Mouse (Mus musculus) limb, embryonic 11.5 days (tissue): ENCODE data around the gene Hspa4l. TPM values are rescaled to one million over a fixed set of nuclear protein-coding genes. Genes with fewer than 3 reads are reported as not detected.
"Not testable (repeated sequence)": the region's sequence is repeated elsewhere in the genome, so short reads cannot be mapped to it uniquely, and the experiment has no call there.

Experiments
- ATAC-seq: fragments of 200-750 bp; cut with Nextera tagmentation; 2 replicates; pipeline ENCODE4 v1.8.0; 2017; ENCODE audit warnings: low read depth; ENCODE audit not compliant: insufficient number of reproducible peaks, low FRiP score, low TSS enrichment
- DNase-seq: peaks from one replicate; pipeline ENCODE4 v3.0.0-alpha.2; 2015; ENCODE audit warnings: low spot score
- H3K27ac ChIP-seq: fragments of 300-500 bp; sonication (generic); replicated peaks from 2 replicates; pipeline ENCODE4 v1.5.1; 2014; ENCODE audit warnings: low read depth, mild to moderate bottlenecking, low read length
- H3K27me3 ChIP-seq: fragments of 300-500 bp; sonication (generic); 2 replicates; pipeline ENCODE4 v1.6.1; 2014; ENCODE audit warnings: mild to moderate bottlenecking, low read length, mixed read lengths; ENCODE audit not compliant: control insufficient read depth, insufficient read depth
- H3K36me3 ChIP-seq: fragments of 300-500 bp; sonication (generic); 2 replicates; pipeline ENCODE4 v1.6.1; 2014; ENCODE audit warnings: mild to moderate bottlenecking, low read length, moderate library complexity, mixed read lengths; ENCODE audit not compliant: control insufficient read depth, insufficient read depth
- H3K4me1 ChIP-seq: fragments of 300-500 bp; sonication (generic); 2 replicates; pipeline ENCODE4 v1.6.1; 2014; ENCODE audit warnings: low read length, mixed read lengths; ENCODE audit not compliant: control insufficient read depth, insufficient read depth
- H3K4me2 ChIP-seq: fragments of 300-500 bp; sonication (generic); 2 replicates; pipeline ENCODE4 v1.6.1; 2014; ENCODE audit warnings: low read depth, mild to moderate bottlenecking, moderate library complexity; ENCODE audit not compliant: severe bottlenecking
- H3K4me3 ChIP-seq: fragments of 300-500 bp; sonication (generic); 2 replicates; pipeline ENCODE4 v1.5.1; 2014; ENCODE audit warnings: low read depth, low read length
- H3K9ac ChIP-seq: fragments of 300-500 bp; sonication (generic); 2 replicates; pipeline ENCODE4 v1.6.1; 2014; ENCODE audit warnings: mild to moderate bottlenecking, low read length
- H3K9me3 ChIP-seq: fragments of 300-500 bp; sonication (generic); 2 replicates; pipeline ENCODE4 v1.6.1; 2016; ENCODE audit warnings: low read length; ENCODE audit not compliant: control insufficient read depth
- WGBS: fragments of 180-500 bp; shearing (Covaris S2); extraction: QIAGEN DNeasy Blood & Tissue Kit; methylation state at CpG from one replicate; pipeline ENCODE4 v1.1.7; 2014; 5-methylcytosine and 5-hydroxymethylcytosine counted together
- polyA plus RNA-seq: library from polyadenylated mRNA; unstranded; fragments of >200 nt; fragmentation: Nextera tagmentation; extraction: Ambion mirVana; gene quantifications from 2 replicates; pipeline ENCODE4 v1.2.1, GENCODE M21; 2014

Gene Hspa4l
- polyA plus RNA-seq, 1 experiment from 2014 or later = 2.8 TPM

DNA sequence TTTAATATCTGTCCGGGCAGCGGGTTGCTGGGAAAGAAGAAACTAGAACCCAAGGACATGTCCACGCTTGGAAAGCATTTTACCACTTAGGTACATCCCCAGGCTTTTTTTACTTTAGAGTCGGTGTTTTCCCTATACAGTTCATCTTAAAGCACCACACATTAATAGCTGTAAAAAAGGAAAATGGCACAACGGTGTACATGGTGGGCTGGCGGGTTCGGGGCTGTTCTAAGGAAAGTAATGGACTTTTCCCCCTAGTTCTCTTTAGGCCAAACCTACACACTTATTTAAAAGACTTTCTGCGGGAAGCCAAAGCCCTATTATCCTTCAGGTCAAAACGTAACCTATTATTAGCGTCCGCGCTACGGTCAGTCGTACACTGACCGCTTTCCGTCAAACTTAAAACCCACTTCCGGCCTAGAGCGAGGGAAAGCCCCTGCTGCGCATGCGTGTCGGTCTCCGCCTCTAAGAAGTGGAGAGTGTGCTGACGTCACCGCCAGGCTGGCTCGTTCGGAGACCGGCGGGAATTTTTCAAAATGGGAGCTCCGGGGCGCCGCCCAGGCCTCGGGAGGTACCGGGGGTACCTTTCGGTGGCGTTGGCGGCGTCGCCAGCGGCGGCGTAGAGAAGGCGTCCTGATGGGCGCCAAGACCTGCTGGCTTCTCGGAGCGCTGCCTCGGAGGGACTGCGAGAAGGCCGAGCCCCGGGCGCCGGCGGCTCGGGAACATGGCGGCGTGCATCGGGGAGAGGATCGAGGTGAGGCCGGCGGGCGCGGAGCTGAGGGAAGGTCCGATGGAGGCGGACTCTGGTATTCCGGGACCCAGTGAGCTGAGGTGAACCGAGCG lies 55.5 kb downstream of the Hspa4l start, which contains the start of gene Plk4:
TSS of gene Plk4 (plus strand) at position 490 of the 843 bp plus-strand sequence.
- 3% methylated on average over 66 of the region's 66 CpGs for WGBS

DNA sequence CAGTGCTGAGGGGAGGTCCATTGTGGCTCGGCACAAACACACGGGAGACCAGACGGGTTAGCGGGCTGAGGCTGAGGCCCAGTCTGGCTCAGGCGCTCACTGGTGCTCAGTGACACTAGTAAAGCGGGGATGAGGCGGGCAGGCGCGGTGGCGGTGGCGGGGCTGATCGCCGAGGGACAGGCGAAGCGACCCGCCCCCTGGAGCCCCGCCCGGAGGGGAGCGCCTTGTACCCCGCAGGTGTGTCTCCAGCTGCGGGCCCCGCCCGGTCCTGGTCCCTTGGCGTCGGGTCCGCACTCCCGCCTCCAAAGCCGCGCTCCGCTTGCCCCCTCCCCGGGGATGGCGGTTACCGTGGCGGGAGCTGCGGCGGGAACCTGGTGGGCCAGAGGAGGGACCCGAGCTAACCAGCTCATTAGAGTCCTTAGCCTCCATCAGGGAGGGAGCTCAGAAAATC lies 56.1 kb downstream of the Hspa4l start:
- WGBS = 0% methylated on average over 19 of the region's 37 CpGs

More for the DNA sequence above, 55.5 kb downstream of the Hspa4l start, which contains the start of gene Plk4:
- peaks cover 3% of the 10 kb centered on the region; the same call in 1 of the 2 replicates for H3K4me1 ChIP-seq
- DNase-seq (peak; percentile 96), ATAC-seq (peak; percentile 99)
- no peaks in the 10 kb centered on the region for H3K9me3 ChIP-seq
- H3K9ac ChIP-seq = peak within 1 kb of the TSS; percentile 88
- H3K4me2 ChIP-seq = peak within 1 kb of the TSS; percentile 71
- H3K36me3 ChIP-seq = peaks cover 2% of the 10 kb centered on the region; the same call in 1 of the 2 replicates
- H3K4me3 ChIP-seq = peak within 1 kb of the TSS; percentile 94
- no peaks in the 10 kb centered on the region for H3K27me3 ChIP-seq
- peak within 1 kb of the TSS; percentile 38 for H3K27ac ChIP-seq

DNA sequence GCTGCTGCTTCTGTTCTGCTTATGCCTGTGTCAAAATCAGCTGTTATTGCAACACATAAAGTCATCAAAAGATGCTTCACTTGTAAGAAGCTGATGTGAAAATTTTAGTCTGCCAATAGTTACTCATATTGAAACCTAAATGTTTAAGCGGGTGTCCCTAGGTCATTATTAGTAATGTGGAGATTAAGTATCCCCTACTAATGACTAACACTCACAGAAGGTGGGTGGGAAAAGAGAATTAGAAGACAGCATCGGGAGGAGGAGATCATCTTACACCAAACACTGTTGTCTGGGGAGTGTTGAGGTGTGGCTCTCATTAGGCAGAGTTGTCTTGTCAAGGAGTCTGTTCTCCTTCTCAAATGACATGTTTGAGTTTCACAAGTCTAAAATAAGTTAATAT lies 62.6 kb downstream of the Hspa4l start:
- Histone ChIP-seq H3K27me3 (no peaks in the 10 kb centered on the region), H3K9ac (no peak overlapping the region), H3K9me3 (no peaks in the 10 kb centered on the region), H3K36me3 (peaks cover 14% of the 10 kb centered on the region), H3K4me3 (no peak overlapping the region), H3K27ac (no peak overlapping the region), H3K4me2 (no peak overlapping the region), H3K4me1 (no peaks in the 10 kb centered on the region)
- no peak for ATAC-seq
- DNase-seq = no peak
- WGBS = 61% methylated on average over 2 of the region's 2 CpGs

More for the DNA sequence above, 56.1 kb downstream of the Hspa4l start:
- Histone ChIP-seq H3K9ac (peak overlapping the region; percentile 88), H3K27ac (peak overlapping the region; percentile 38), H3K27me3 (no peaks in the 10 kb centered on the region), H3K4me2 (peak overlapping the region; percentile 71), H3K4me3 (peak overlapping the region; percentile 94), H3K36me3 (peaks cover 2% of the 10 kb centered on the region; the same call in 1 of the 2 replicates), H3K9me3 (no peaks in the 10 kb centered on the region), H3K4me1 (peaks cover 3% of the 10 kb centered on the region; the same call in 1 of the 2 replicates)
- DNase-seq = no peak
- ATAC-seq = peak; percentile 81; the same call in 1 of the 2 replicates

DNA sequence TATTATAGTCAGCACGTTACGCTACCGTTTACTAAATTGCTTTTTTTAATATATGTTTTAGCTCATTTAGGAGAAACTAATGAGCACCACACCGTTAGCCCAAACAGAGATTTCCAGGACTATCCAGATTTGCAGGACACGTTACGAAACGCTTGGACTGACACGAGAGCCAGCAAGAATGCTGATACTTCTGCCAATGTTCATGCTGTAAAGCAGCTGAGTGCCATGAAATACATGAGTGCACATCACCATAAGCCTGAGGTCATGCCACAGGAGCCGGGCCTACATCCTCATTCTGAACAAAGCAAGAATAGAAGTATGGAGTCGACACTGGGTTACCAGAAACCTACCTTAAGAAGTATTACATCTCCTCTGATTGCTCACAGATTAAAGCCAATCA lies 64.4 kb downstream of the Hspa4l start:
- ATAC-seq (no peak), DNase-seq (no peak)
- Histone ChIP-seq H3K4me2 (no peak overlapping the region), H3K27ac (no peak overlapping the region), H3K9ac (no peak overlapping the region), H3K9me3 (no peaks in the 10 kb centered on the region), H3K4me1 (no peaks in the 10 kb centered on the region), H3K4me3 (no peak overlapping the region), H3K27me3 (no peaks in the 10 kb centered on the region), H3K36me3 (peaks cover 17% of the 10 kb centered on the region)
- 93% methylated on average over 10 of the region's 10 CpGs for WGBS

DNA sequence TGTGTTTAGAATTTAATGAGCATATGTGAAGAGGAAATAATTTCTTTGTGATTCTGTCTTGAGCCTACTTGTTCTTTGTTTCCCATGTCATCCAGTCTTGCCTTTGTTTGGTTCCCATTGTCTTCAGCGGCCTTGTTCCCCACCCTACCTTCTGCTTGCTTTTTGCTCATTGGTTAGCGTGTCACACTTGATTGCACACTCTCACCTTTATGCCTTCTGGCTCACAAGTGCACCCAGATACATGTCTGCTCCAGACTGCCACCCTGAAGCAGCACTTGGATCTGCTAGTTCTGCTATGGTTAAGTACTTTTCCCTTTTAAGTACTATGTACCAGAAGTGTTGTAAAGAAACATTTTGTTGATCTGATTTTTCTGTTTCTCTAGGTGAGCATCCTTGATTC lies 65.6 kb downstream of the Hspa4l start:
- ATAC-seq (no peak), DNase-seq (no peak)
- WGBS = 91% methylated on average over 2 of the region's 2 CpGs
- no peak overlapping the region for H3K4me3 ChIP-seq
- H3K27ac ChIP-seq = no peak overlapping the region
- no peaks in the 10 kb centered on the region for H3K9me3 ChIP-seq
- peaks cover 21% of the 10 kb centered on the region for H3K36me3 ChIP-seq
- H3K4me2 ChIP-seq = no peak overlapping the region
- no peaks in the 10 kb centered on the region for H3K27me3 ChIP-seq
- H3K9ac ChIP-seq = no peak overlapping the region
- no peaks in the 10 kb centered on the region for H3K4me1 ChIP-seq

DNA sequence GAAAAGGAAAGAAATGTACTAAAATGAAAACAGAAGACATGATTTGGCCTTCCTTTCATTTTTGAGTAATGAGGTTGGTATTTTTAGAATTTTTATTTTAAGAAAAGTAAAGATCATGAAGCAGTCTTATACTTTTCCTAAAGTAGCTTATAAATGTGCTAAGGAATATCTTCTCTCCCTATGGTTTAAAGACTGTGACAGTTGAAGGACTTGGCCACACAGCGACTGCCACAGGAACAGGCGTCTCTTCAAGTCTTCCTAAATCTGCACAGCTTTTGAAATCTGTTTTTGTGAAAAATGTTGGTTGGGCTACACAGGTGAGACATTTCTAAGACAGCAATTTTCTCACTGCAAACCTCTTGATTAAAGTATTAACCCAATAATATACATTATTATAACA lies 69.0 kb downstream of the Hspa4l start:
- WGBS = 94% methylated on average over 2 of the region's 2 CpGs
- no peak overlapping the region for H3K27ac ChIP-seq
- no peak overlapping the region for H3K4me3 ChIP-seq
- no peak overlapping the region for H3K9ac ChIP-seq
- H3K9me3 ChIP-seq = no peaks in the 10 kb centered on the region
- no peaks in the 10 kb centered on the region for H3K4me1 ChIP-seq
- H3K4me2 ChIP-seq = no peak overlapping the region
- H3K36me3 ChIP-seq = peaks cover 22% of the 10 kb centered on the region
- ATAC-seq (no peak), DNase-seq (no peak)
- no peaks in the 10 kb centered on the region for H3K27me3 ChIP-seq

DNA sequence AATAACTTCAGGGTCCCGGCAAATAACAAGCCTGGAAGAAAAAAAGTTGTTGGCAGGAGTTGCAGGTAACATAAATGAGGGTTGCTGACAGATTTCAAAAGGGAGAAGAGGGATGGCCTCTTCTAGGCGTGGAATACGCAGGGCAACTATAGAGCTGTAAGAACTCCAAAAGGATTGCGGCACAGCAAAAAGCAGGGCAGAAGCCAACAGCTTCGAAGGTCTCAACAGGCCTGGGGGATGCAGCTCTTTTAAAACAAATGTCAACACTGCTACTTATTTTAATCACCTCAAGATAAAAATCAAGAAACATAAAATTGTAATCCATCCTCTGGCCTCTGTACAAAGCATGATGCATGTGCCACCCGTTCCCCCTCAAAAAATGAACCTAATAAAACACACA lies 101.2 kb downstream of the Hspa4l start:
- H3K9ac ChIP-seq, H3K36me3 ChIP-seq, H3K27ac ChIP-seq, H3K27me3 ChIP-seq, H3K4me3 ChIP-seq, ATAC-seq, H3K4me1 ChIP-seq, H3K9me3 ChIP-seq, DNase-seq: not testable (repeated sequence)
- peak overlapping the region; percentile 36; the same call in 1 of the 2 replicates for H3K4me2 ChIP-seq
- WGBS = 86% methylated on average over 6 of the region's 6 CpGs
